Mouse (Mus musculus) myocyte (in vitro differentiated cells): ENCODE results near the gene Btbd16. TPM values are rescaled to one million over a fixed set of nuclear protein-coding genes. Genes with fewer than 3 reads are reported as not detected.
A peak's percentile ranks its signal among the peaks of the same experiment; 100 is the strongest.

Experiments
- H3K27me3 ChIP-seq: one replicate; pipeline ENCODE4 v1.6.1; 2011; ENCODE audit not compliant: control insufficient read depth, insufficient read depth, insufficient read length
- H3K36me3 ChIP-seq: one replicate; pipeline ENCODE4 v1.6.1; 2011; ENCODE audit not compliant: control insufficient read depth, insufficient read depth
- H3K4me2 ChIP-seq: one replicate; pipeline ENCODE4 v1.6.1; 2011; ENCODE audit warnings: low read depth, control low read depth
- H3K4me3 ChIP-seq: one replicate; pipeline ENCODE4 v1.5.1; 2011; ENCODE audit warnings: mild to moderate bottlenecking, control low read depth, moderate library complexity
- H3K79me2 ChIP-seq: one replicate; pipeline ENCODE4 v1.6.1; 2011; ENCODE audit not compliant: control insufficient read depth, insufficient read depth
- H3ac ChIP-seq: one replicate; pipeline ENCODE4 v1.6.1; 2011; ENCODE audit not compliant: control insufficient read depth, insufficient read length
- CEBPB ChIP-seq: IDR thresholded peaks from 2 replicates; pipeline ENCODE4 v1.6.1; 2011; ENCODE audit warnings: mild to moderate bottlenecking, moderate library complexity; ENCODE audit not compliant: poor library complexity, insufficient read depth, severe bottlenecking
- E2F4 ChIP-seq: IDR thresholded peaks from one replicate; pipeline ENCODE4 v1.6.1; 2011; ENCODE audit warnings: mild to moderate bottlenecking, control low read depth, moderate library complexity; ENCODE audit not compliant: insufficient read depth
- MAX ChIP-seq: IDR thresholded peaks from one replicate; pipeline ENCODE4 v1.6.1; 2011; ENCODE audit warnings: low read depth, mild to moderate bottlenecking, control low read depth
- MYOD1 ChIP-seq, 3 experiments: IDR thresholded peaks; one replicate each; pipeline ENCODE4 v1.6.1; 2011; ENCODE audit warnings: control low read depth in 2 of 3, low read depth in 2 of 3, mild to moderate bottlenecking in 2 of 3, moderate library complexity in 1 of 3; ENCODE audit not compliant: insufficient read length in 2 of 3, control insufficient read depth in 1 of 3
- MYOG ChIP-seq, 3 experiments: IDR thresholded peaks; one replicate each; pipeline ENCODE4 v1.6.1; 2011; ENCODE audit warnings: control low read depth in 2 of 3, low read depth in 2 of 3, mild to moderate bottlenecking in 2 of 3; ENCODE audit not compliant: insufficient read length in 2 of 3, control insufficient read depth in 1 of 3, insufficient read depth in 1 of 3
- POLR2A ChIP-seq: IDR thresholded peaks from one replicate; pipeline ENCODE4 v1.6.1; 2011; ENCODE audit warnings: low read depth, mild to moderate bottlenecking, control low read depth, moderate library complexity; ENCODE audit not compliant: insufficient read length
- POLR2AphosphoS2 ChIP-seq: IDR thresholded peaks from one replicate; pipeline ENCODE4 v1.6.1; 2011; ENCODE audit warnings: low read depth, control low read depth; ENCODE audit not compliant: insufficient read length
- REST ChIP-seq: IDR thresholded peaks from one replicate; pipeline ENCODE4 v1.6.1; 2011; ENCODE audit warnings: mild to moderate bottlenecking, control low read depth, moderate library complexity; ENCODE audit not compliant: insufficient read depth, insufficient read length
- SRF ChIP-seq: IDR thresholded peaks from one replicate; pipeline ENCODE4 v1.6.1; 2011; ENCODE audit warnings: low read depth; ENCODE audit not compliant: control insufficient read depth, insufficient read length
- TCF12 ChIP-seq: IDR thresholded peaks from one replicate; pipeline ENCODE4 v1.6.1; 2011; ENCODE audit warnings: mild to moderate bottlenecking, control low read depth; ENCODE audit not compliant: poor library complexity, insufficient read depth, severe bottlenecking
- TCF3 ChIP-seq: IDR thresholded peaks from one replicate; pipeline ENCODE4 v1.6.1; 2011; ENCODE audit warnings: low read depth, control low read depth; ENCODE audit not compliant: insufficient read length
- USF1 ChIP-seq: IDR thresholded peaks from one replicate; pipeline ENCODE4 v1.6.1; 2011; ENCODE audit warnings: low read depth, mild to moderate bottlenecking, control low read depth, moderate library complexity
- polyA plus RNA-seq: library from polyadenylated mRNA; unstranded; fragments of >200 nt; fragmentation: generic; extraction: Trizol; gene quantifications from one replicate; pipeline ENCODE4 v1.2.1, GENCODE M21; 2012; ENCODE audit warnings: missing spikeins

Btbd16 gene
- polyA plus RNA-seq, 1 experiment: not detected

- Histone ChIP-seq H3ac (no peak overlapping the region), H3K36me3 (no peaks in the 10 kb centered on the region), H3K4me3 (no peak overlapping the region), H3K4me2 (no peak overlapping the region), H3K79me2 (no peaks in the 10 kb centered on the region), H3K27me3 (no peaks in the 10 kb centered on the region)
- TF ChIP-seq MAX: no peak
- TF ChIP-seq MYOG (IDR thresholded peaks at IDR 0.05; ENCODE audit: control insufficient read depth in 1 of 3, insufficient read depth in 1 of 3, insufficient read length in 2 of 3, low read depth in 2 of 3): no peak
- TF ChIP-seq SRF: no peak
- TF ChIP-seq E2F4: no peak
- TF ChIP-seq POLR2AphosphoS2: no peak
- TF ChIP-seq USF1: no peak
- TF ChIP-seq CEBPB: no peak
- TF ChIP-seq MYOD1 (IDR thresholded peaks at IDR 0.05; ENCODE audit: control insufficient read depth in 1 of 3, insufficient read length in 2 of 3, low read depth in 2 of 3): no peak
- no peak for TF ChIP-seq TCF3
These were observed 50.1 kb downstream of the Btbd16 start for GRCm38 (mm10) chr7:130823992-130824391.

GRCm38 (mm10) chr7:130826343-130826742 is 52.5 kb downstream of the Btbd16 start:
- Histone ChIP-seq H3K79me2 (no peaks in the 10 kb centered on the region), H3K4me3 (no peak overlapping the region)

GRCm38 (mm10) chr7:130827431-130827830 is 53.6 kb downstream of the Btbd16 start:
- no peaks in the 10 kb centered on the region for H3K79me2 ChIP-seq
- no peaks in the 10 kb centered on the region for H3K27me3 ChIP-seq
- no peaks in the 10 kb centered on the region for H3K36me3 ChIP-seq
- H3K4me3 ChIP-seq: no peak overlapping the region
- H3K4me2 ChIP-seq: no peak overlapping the region
- no peak overlapping the region for H3ac ChIP-seq
- TF ChIP-seq MAX (no peak), MYOD1 (IDR thresholded peaks at IDR 0.05; ENCODE audit: control insufficient read depth in 1 of 3, insufficient read length in 2 of 3, low read depth in 2 of 3) (no peak), POLR2AphosphoS2 (no peak), USF1 (no peak), TCF3 (no peak), POLR2A (no peak), REST (no peak), TCF12 (no peak)

More at GRCm38 (mm10) chr7:130826343-130826742, 52.5 kb downstream of the Btbd16 start:
- TF ChIP-seq SRF (no peak), POLR2A (no peak), MYOD1 (IDR thresholded peaks at IDR 0.05; ENCODE audit: control insufficient read depth in 1 of 3, insufficient read length in 2 of 3, low read depth in 2 of 3) (peak in 2 of 3 experiments; percentile 31 to 53), CEBPB (no peak), TCF3 (no peak), TCF12 (no peak), REST (no peak), MYOG (IDR thresholded peaks at IDR 0.05; ENCODE audit: control insufficient read depth in 1 of 3, insufficient read depth in 1 of 3, insufficient read length in 2 of 3, low read depth in 2 of 3) (peak in 2 of 3 experiments; percentile 69 to 70), USF1 (no peak)
- H3ac ChIP-seq: no peak overlapping the region
- H3K4me2 ChIP-seq: no peak overlapping the region
- no peaks in the 10 kb centered on the region for H3K27me3 ChIP-seq
- no peaks in the 10 kb centered on the region for H3K36me3 ChIP-seq

GRCm38 (mm10) chr7:130827844-130828403 is 54.1 kb downstream of the Btbd16 start:
- Histone ChIP-seq H3K4me3 (no peak overlapping the region), H3K36me3 (no peaks in the 10 kb centered on the region), H3ac (no peak overlapping the region), H3K79me2 (no peaks in the 10 kb centered on the region), H3K27me3 (no peaks in the 10 kb centered on the region), H3K4me2 (no peak overlapping the region)
- TF ChIP-seq USF1 (no peak), POLR2A (no peak)

- TF ChIP-seq USF1: no peak
- no peak for TF ChIP-seq POLR2A
- no peak for TF ChIP-seq E2F4
- no peak for TF ChIP-seq SRF
- TF ChIP-seq TCF3: no peak
- no peak for TF ChIP-seq CEBPB
- TF ChIP-seq TCF12: no peak
- no peak for TF ChIP-seq REST
- no peak for TF ChIP-seq POLR2AphosphoS2
- TF ChIP-seq MYOG (IDR thresholded peaks at IDR 0.05; ENCODE audit: control insufficient read depth in 1 of 3, insufficient read depth in 1 of 3, insufficient read length in 2 of 3, low read depth in 2 of 3): no peak
- TF ChIP-seq MYOD1 (IDR thresholded peaks at IDR 0.05; ENCODE audit: control insufficient read depth in 1 of 3, insufficient read length in 2 of 3, low read depth in 2 of 3): no peak
- no peak for TF ChIP-seq MAX
- no peak overlapping the region for H3K4me2 ChIP-seq
- H3K4me3 ChIP-seq: no peak overlapping the region
- H3K79me2 ChIP-seq: no peaks in the 10 kb centered on the region
- no peaks in the 10 kb centered on the region for H3K27me3 ChIP-seq
- no peaks in the 10 kb centered on the region for H3K36me3 ChIP-seq
- no peak overlapping the region for H3ac ChIP-seq
These were observed 54.6 kb downstream of the Btbd16 start for GRCm38 (mm10) chr7:130828475-130828874.
